Mouse (Mus musculus) frontal cortex, adult 2 months (tissue): ENCODE measurements around the gene Zscan22. TPM values are rescaled to one million over a fixed set of nuclear protein-coding genes. Genes with fewer than 3 reads are reported as not detected.
"Not testable (repeated sequence)": the region's sequence is repeated elsewhere in the genome, so short reads cannot be mapped to it uniquely, and the experiment has no call there.

Experiments used
- DNase-seq, 2 experiments: peaks; one replicate each; pipeline ENCODE4 v3.0.0; 2022; ENCODE audit warnings: low spot score in 1 of 2; ENCODE audit errors: extremely low spot score in 1 of 2
- polyA plus RNA-seq: library from polyadenylated mRNA; depleted of rRNA; stranded (reverse); fragments of >200 nt; gene quantifications from 2 replicates; pipeline ENCODE4 v1.2.3, GENCODE M21; 2012; rRNA removed

Gene Zscan22
- polyA plus RNA-seq, 1 experiment, result 12.9 TPM

DNA sequence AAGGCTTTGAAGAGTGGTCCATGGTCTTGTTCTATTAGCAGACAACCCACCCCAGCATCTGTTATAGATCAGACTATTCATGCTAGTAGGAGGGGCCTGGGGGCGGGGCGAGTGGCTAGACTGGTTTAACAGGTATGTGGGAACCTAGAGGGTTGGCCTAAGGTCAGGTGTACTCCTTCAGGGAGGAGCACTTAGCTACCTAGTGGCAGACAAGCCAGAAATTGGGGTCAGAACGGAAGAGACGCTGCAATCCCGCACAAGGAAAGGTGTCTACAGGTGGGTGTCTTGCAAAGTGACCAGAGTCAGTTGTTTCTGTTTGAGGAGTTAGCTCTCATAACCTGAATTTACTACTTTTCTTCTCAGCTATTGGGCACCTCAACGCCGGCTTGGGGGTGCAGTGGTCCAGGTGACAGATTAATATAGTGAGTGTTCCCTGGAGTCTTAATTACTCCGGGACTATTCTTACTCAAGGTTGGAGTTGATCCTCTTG lies 29.6 kb downstream of the Zscan22 start, which contains the start of gene Rnf225:
Gene Rnf225 (plus strand): TSS at position 226 of the 490 bp plus-strand sequence.
- DNase-seq, result no peak

DNA sequence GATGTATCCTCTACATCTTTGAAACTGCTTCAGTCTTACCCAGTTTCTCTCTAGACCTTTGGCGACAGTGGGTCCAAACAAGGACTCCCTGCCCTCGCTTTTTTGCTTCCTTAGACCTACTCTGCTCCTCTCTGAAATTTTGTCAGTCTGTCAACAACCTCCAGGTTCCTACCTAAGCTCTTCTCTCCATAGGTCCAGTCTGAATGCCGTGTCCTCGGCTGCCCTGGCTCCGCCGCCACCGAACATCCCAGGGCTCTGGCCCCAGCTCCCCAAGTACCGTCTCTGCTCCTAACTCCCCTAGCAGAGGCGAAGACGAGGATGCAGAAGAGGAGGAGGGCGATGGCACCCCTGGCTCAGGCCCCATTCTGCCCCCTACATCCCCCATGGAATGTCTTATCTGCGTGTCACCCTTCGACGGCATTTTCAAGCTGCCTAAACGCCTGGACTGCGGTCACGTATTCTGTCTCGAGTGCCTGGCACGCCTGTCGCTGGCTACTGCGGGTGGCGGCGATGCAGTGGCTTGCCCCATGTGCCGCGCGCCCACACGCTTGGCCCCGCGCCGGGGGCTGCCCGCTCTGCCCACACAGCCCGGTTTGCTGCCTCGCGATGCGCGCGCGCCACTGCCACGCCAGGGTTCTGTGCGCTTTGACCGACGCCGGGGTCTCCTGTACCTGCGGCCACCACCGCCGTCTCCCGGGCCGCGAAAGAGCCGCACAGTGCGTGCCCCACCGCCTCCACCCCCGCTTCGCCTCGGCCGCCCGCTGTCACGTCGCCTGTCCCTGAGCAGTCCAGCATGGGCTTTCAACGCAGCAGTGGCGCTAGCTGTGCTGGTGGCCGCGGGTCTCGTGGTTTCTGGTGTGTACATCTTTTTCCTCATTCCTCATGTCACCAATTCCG lies 30.3 kb downstream of the Zscan22 start:
- peak in 1 of 2 experiments; percentile 42 for DNase-seq

DNA sequence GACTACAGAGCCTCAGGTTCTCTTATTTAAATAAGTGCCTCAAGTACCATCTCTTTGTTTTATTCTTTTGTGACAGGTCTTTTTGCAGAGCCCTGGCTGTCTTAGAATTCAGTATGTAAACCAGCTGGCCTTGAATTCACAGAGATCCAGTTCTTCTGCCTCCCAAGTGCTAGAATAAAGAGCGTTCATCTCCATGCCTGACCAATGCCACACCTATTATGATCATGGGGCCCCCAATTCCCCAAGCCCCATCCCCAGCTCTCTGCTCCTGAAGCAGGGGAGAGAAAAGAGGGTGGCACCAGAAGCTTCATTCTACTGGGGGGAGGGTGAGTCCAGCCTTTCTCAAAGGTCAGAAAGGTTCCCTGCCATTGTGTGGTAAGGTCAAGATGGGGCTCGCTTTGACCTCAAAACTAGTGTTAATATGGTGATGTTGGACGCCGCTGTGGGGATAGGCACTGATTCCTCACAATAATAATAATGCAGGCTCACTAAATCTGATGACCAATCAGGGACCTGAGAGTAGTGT lies 36.1 kb downstream of the Zscan22 start:
- no peak for DNase-seq

DNA sequence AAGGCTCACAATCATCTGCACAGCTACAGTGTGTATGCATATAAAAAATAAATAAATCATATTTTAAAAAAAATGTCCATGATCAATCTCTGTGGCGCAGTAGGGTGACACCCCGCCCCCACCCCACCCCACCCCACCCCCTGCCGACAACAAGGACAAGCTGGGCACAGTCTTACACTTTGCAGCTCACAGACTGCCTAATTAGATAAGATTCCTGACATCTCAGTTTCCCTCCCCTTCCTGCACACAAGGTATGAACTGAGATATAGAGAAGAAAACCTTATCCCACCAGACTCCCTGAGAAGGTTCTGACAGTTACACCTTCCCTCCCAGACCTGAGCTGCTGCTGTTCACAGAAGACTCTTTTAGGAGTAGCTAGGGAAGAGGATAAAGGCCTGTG lies 37.2 kb downstream of the Zscan22 start:
- DNase-seq, result no peak

DNA sequence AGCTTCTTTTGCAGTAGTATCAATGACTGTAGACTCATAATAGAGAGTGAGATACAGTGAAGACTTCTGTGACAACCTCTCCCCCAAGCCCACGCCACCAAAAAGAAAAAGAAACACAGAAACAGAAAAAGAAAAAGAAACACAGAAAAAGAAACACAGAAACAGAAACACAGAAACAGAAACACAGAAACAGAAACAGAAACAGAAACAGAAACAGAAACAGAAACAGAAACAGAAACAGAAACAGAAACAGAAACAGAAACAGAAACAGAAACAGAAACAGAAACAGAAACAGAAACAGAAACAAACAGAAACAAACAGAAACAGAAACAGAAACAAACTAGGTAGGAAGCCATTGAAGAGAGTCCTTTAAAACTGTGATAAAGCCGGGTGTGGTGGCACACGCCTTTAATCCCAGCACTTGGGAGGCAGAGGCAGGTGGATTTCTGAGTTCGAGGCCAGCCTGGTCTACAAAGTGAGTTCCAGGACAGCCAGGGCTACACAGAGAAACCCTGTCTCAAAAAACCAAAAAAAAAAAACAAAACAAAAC lies 39.7 kb downstream of the Zscan22 start:
- DNase-seq, result not testable (repeated sequence)

DNA sequence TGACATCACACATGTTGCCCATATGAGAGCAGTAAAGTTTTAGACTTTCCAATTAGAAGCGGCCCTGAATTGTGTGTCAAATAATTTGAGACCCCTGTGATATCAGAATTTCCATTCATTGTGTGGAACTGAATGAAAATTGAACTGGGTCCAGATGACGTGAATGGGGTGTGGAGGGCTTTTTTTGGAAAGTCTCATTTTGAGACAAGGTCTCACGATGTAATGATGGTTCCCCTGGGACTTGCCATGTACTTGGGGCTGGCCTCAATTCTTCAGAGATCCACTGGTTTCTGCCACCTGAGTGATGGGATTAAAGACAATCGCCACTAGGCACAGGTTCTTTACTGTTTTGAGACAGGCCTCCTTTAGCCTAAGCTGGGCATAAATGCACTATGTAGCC lies 43.0 kb downstream of the Zscan22 start:
- no peak for DNase-seq

DNA sequence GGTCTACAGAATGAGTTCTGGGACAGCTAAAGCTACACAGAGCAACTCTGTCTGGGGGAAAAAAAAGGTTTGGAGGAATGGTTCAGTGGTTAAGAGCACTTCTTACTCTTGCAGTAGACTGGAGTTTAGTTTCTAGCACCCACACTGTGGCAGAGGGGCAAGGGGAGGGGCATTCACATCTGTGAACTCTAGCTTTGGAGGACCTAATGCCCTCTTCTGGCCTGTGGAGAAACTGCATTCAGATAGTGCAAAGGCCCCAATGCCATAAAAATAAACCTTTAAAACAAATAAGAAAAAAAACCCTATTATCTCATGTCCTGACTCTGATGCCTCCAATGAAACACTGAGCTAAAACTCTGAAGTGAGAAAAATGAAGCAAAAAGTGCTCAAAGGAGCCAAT lies 45.9 kb downstream of the Zscan22 start:
- DNase-seq, result no peak

DNA sequence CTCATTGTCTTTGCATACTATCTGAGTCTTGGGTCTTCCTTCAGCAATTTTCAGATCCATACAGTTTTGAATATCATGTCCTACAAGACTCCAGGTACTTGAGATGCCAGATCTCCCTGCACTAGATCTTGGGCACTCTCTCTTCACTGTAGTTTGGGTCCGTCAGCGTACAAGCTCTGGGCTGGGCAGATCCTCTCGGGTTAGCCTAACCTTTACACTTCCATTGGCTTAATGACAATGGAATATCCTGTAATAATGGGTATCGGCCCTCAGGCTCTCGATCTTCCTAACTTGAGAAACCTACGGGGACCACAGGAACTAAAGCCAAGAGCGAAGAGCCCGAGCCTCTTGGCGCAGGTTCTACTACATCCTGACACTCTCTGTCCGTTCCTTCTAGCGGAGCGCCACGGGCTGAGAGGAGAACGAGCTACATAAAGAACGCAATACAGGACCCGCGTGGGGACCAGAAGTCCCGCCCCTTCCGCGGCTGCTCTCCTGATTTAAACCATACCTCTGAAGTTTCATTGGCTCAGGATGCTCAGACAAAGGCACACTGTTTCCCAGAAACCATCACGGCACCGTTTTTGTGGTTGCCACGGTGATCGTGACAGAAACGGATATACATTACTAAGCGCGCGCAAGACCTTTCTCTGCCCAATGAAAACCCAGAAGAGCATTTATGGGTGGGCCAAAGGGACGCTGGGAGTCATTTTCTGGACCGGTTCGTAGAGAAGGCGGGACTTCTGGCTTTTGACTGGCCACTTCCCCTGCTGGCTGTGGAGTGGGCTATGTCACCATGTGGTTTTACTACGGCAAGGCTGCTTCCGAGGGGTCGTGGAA lies 51.6 kb downstream of the Zscan22 start:
- DNase-seq, result peak; percentile 98 to 99

DNA sequence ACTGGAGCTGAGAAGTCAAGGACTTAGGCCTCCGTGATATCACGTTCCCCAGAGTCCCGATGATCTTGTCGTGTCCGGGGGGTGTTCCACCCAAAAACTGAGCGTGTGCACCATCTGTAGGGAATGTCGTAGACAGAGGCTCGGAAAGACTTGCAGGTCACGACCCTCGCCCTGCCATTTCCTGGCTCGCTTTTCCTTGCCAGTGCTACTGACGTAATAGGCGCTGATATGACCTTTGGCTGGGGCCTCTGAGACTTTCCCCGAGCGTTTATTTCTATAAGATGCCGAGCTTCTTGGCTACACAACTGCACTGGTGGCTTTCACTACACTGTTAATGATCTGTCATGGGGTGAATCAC lies 52.2 kb downstream of the Zscan22 start:
- DNase-seq, result no peak

DNA sequence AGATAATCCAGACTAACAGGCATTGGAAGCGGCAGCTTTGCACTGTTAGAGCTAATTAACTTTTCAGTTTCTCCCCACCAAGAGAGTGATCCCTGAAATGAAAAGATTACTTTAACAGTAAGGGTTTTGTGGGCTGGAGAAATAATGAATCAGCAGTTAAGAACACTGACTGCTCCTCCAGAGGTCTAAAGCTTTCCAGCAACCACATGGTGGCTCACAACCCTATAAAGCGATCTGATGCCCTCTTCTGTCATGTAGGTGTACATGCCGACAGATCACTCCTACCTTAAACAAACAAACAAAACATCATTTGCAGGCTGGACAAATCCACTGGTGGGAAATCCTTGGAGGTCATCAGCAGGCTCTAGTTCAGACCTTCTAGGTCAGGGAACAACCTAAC lies 57.3 kb downstream of the Zscan22 start:
- DNase-seq, result no peak

DNA sequence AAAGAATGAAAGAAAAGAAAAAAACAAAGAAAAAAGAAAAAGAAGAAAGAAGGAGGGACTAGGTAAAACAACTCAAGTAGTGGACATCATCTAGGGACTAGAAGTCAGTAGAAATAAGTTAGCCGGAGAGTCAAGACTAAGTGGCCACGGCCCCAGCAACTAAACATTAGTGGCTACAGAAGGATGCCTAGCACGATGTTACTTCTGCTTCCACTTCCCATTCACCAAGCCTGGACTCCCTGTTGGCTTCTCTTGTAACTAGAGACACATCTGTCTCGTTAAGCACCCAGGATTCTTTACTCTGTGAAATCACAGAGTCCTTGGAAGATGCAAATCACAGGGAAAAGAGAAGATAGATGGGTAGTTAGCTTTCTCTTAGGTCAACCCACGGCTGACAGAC lies 59.9 kb downstream of the Zscan22 start:
- no peak for DNase-seq

Other genes starting within 250 kb of the Zscan22 start
- not detected in 2 replicates for gene Vmn2r55, start 212.8 kb upstream of the Zscan22 start, polyA plus RNA-seq
- gene Vmn2r56, start 162.8 kb upstream of the Zscan22 start, polyA plus RNA-seq, result 0.06 TPM in 1 of 2 replicates, not detected in the other
- 17.8 and 22.7 TPM in 2 replicates for gene Zscan18, start 94.2 kb upstream of the Zscan22 start, polyA plus RNA-seq
- gene Zfp329, start 79.0 kb upstream of the Zscan22 start, polyA plus RNA-seq, result 19.2 and 24.5 TPM in 2 replicates
- 8.8 and 10.4 TPM in 2 replicates for gene Zfp110, start 63.1 kb upstream of the Zscan22 start, polyA plus RNA-seq
- 4.6 and 5.3 TPM in 2 replicates for gene Zfp128, start 16.6 kb upstream of the Zscan22 start, polyA plus RNA-seq
- gene Rps5, start 24.5 kb downstream of the Zscan22 start, polyA plus RNA-seq, result 776 and 848 TPM in 2 replicates
- 0.69 and 0.86 TPM in 2 replicates for gene Rnf225, start 29.6 kb downstream of the Zscan22 start, polyA plus RNA-seq
- gene Zfp324, start 68.0 kb downstream of the Zscan22 start, polyA plus RNA-seq, result 5.7 and 6.1 TPM in 2 replicates
- 14.1 and 15.1 TPM in 2 replicates for gene Zfp446, start 80.0 kb downstream of the Zscan22 start, polyA plus RNA-seq
- 0.64 and 1.3 TPM in 2 replicates for gene Slc27a5, start 100.4 kb downstream of the Zscan22 start, polyA plus RNA-seq
- 234 and 279 TPM in 2 replicates for gene Trim28, start 101.3 kb downstream of the Zscan22 start, polyA plus RNA-seq
- 34.3 and 36.8 TPM in 2 replicates for gene Zbtb45, start 112.2 kb downstream of the Zscan22 start, polyA plus RNA-seq
- gene Chmp2a, start 137.0 kb downstream of the Zscan22 start, polyA plus RNA-seq, result 239 and 244 TPM in 2 replicates
- gene Ube2m, start 140.5 kb downstream of the Zscan22 start, polyA plus RNA-seq, result 362 and 411 TPM in 2 replicates
- 15.4 and 16.7 TPM in 2 replicates for gene Mzf1, start 156.9 kb downstream of the Zscan22 start, polyA plus RNA-seq
- 0.06 TPM in 1 of 2 replicates, not detected in the other for gene Vmn1r85, start 197.4 kb downstream of the Zscan22 start, polyA plus RNA-seq
- gene Vmn1r86, start 222.1 kb downstream of the Zscan22 start, polyA plus RNA-seq, result not detected in 2 replicates
- gene Vmn1r87, start 242.3 kb downstream of the Zscan22 start, polyA plus RNA-seq, result not detected in 2 replicates